11 mouse cellular contexts compared by ENCODE assay signal in the genomic region with DNA sequence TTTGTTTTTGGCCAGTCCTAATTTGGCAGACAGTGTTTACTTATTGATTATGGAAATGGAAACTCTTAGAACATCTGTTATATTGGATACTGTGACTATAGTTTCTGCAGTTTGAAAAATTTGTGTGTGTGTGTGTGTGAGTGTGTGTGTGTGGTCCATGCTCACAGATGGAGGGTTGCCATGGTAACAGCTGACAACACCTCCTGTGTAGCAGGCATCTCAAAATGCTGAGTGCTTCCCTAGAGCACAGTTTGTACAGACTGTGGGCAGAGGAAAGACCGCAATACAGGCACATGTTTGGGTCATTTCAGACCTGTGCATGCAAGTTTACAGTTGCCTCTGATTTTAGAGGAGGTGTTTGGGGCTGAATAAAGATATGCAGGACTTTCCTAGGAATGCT.
DNase-seq lines count a peak whose midpoint lies in the region; ATAC-seq and TF ChIP-seq lines count a peak whose summit lies in the region.
"Had no signal": no experiment of that assay in that cellular context is flagged by ENCODE, and none has a peak within 500 bp of the region (broad histone marks: within the 10 kb centered on the region; RNA-seq: fewer than 3 reads in every experiment).

No protein-coding gene starts in this region.

- no peaks in the 10 kb centered on the region for H3K27me3 ChIP-seq in lung, embryonic 14.5 days (ENCODE audit: insufficient read depth, low read length)

- TF ChIP-seq CTCF in lung, embryonic 14.5 days (IDR thresholded peaks at IDR 0.05; ENCODE audit: low read depth): no peak

- H3K9me3 ChIP-seq in lung, embryonic 14.5 days (ENCODE audit: low read depth, low read length): no peaks in the 10 kb centered on the region

- H3K4me2 ChIP-seq in lung, embryonic 14.5 days: no peak overlapping the region

- peak; percentile 19; the same call in 1 of the 2 replicates for ATAC-seq in lung, embryonic 14.5 days (ENCODE audit: insufficient read depth)
- ATAC-seq in erythroid progenitor cell, adult 5-6 weeks (replicated peaks; ENCODE audit: low FRiP score, poor library complexity, severe bottlenecking): no peak

- peak; percentile 64 for DNase-seq in lung, embryonic 14.5 days
- DNase-seq in lung, postnatal 4 days: no peak
- peak; percentile 40 to 71 for DNase-seq in frontal cortex, postnatal 10 days (ENCODE audit: low spot score in 2 of 2)
- peak; percentile 61 to 87 for DNase-seq in left cerebral cortex, postnatal 10 days (ENCODE audit: extremely low spot score in 1 of 2, low spot score in 2 of 2)
- DNase-seq in right cerebral cortex, postnatal 4 days: peak; percentile 49
- DNase-seq in gastrocnemius, postnatal 4 days (ENCODE audit: low spot score in 2 of 2): no peak
- DNase-seq: cerebellum, adult 8-10 months; kidney, postnatal 10 days; thymus, adult 2 months had no signal

- peaks cover 15% of the 10 kb centered on the region; the same call in 1 of the 2 replicates for H3K4me1 ChIP-seq in lung, embryonic 14.5 days (ENCODE audit: insufficient read depth)

- no peak overlapping the region for H3K9ac ChIP-seq in lung, embryonic 14.5 days

- H3K27ac ChIP-seq in lung, embryonic 14.5 days (ENCODE audit: low read depth): no peak overlapping the region

- WGBS in lung, embryonic 14.5 days: 83% methylated on average over 1 of the region's 1 CpGs

- H3K4me3 ChIP-seq in lung, embryonic 14.5 days (ENCODE audit: low read depth, low read length): no peak overlapping the region
- H3K4me3 ChIP-seq: myocyte had no signal

- H3K36me3 ChIP-seq in lung, embryonic 14.5 days (ENCODE audit: insufficient read depth): no peaks in the 10 kb centered on the region

- intact Hi-C loops in left cerebral cortex, postnatal 10 days (cut with DNase I): no loop called here

Comparison
In these comparisons a context has a peak if more than half of its experiments do, and no peak if none do; other contexts are left out.
1. DNase-seq: peak in lung, embryonic 14.5 days (single experiment), frontal cortex, postnatal 10 days (2 of 2), left cerebral cortex, postnatal 10 days (2 of 2) and right cerebral cortex, postnatal 4 days (single experiment); none in lung, postnatal 4 days (0 of 2) and gastrocnemius, postnatal 4 days (0 of 2).